Mouse (Mus musculus) spleen, adult 2 months (tissue): ENCODE data around the gene Rps6kc1. TPM values are rescaled to one million over a fixed set of nuclear protein-coding genes. Genes with fewer than 3 reads are reported as not detected.

ENCODE experiments used
- DNase-seq, 2 experiments: peaks; one replicate each; pipeline versions ENCODE4 v3.0.0 to v3.0.0-alpha.2; 2012 to 2021; ENCODE audit warnings: low spot score in 2 of 2, low read depth in 1 of 2
- H3K27ac ChIP-seq: fragments of 200-500 bp; 2 replicates; pipeline ENCODE4 v1.5.1; 2012; ENCODE audit warnings: low read length, inconsistent platforms; ENCODE audit not compliant: insufficient read depth
- H3K27me3 ChIP-seq: fragments of 200-500 bp; 2 replicates; pipeline ENCODE4 v1.6.1; 2012; ENCODE audit warnings: mild to moderate bottlenecking, moderate library complexity, low read length, inconsistent platforms; ENCODE audit not compliant: control insufficient read depth, insufficient read depth
- H3K36me3 ChIP-seq: fragments of 200-500 bp; 2 replicates; pipeline ENCODE4 v1.6.1; 2012; ENCODE audit warnings: mild to moderate bottlenecking, low read length, inconsistent platforms; ENCODE audit not compliant: control insufficient read depth, insufficient read depth
- H3K4me1 ChIP-seq: fragments of 200-500 bp; 2 replicates; pipeline ENCODE4 v1.6.1; 2011; ENCODE audit warnings: inconsistent platforms; ENCODE audit not compliant: control insufficient read depth, insufficient read depth, insufficient read length
- H3K4me3 ChIP-seq: fragments of 200-500 bp; 2 replicates; pipeline ENCODE4 v1.5.1; 2011; ENCODE audit warnings: mild to moderate bottlenecking, inconsistent platforms; ENCODE audit not compliant: insufficient read depth, insufficient read length; ENCODE audit errors: extremely low read depth
- CTCF ChIP-seq: fragments of 200-500 bp; IDR thresholded peaks from 2 replicates; pipeline ENCODE4 v1.5.1; 2011; ENCODE audit warnings: mild to moderate bottlenecking, inconsistent platforms; ENCODE audit not compliant: insufficient read depth, insufficient read length, insufficient replicate concordance; ENCODE audit errors: extremely low read depth
- POLR2A ChIP-seq: fragments of 200-500 bp; IDR thresholded peaks from 2 replicates; pipeline ENCODE4 v1.6.1; 2011; ENCODE audit warnings: low read depth, low read length, inconsistent platforms
- WGBS: fragments of 180-500 bp; shearing (Covaris S2); methylation state at CpG from one replicate; pipeline ENCODE4 v1.1.7; 2018; 5-methylcytosine and 5-hydroxymethylcytosine counted together
- polyA plus RNA-seq: library from polyadenylated mRNA; depleted of rRNA; stranded (reverse); fragments of >200 nt; gene quantifications from 2 replicates; pipeline ENCODE4 v1.2.3, GENCODE M21; 2012

Gene Rps6kc1
- polyA plus RNA-seq, 1 experiment = 6.4 TPM

DNA sequence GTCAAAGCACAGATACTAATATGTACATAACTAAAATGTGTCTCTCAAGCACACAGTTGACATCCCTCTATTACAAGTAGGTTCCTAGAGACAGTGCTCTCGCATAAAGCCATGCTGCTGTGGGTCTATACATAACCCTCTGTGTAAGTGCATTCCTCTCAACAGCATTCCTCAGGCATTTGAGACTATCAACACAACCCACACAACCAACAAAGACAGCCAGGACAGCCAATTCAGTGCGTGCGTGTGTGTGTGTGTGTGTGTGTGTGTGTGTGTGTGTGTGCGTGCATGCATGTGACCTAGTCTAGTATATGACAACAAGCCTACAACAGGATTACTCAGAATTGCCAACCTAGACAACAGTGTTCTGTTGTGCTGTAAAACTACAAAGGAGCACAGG, 87.8 kb downstream of the Rps6kc1 start:
- DNase-seq = no peak
- no peaks in the 10 kb centered on the region for H3K36me3 ChIP-seq
- H3K27me3 ChIP-seq = no peaks in the 10 kb centered on the region
- H3K27ac ChIP-seq = no peak overlapping the region
- no peak for TF ChIP-seq POLR2A
- TF ChIP-seq CTCF = no peak
- no peak overlapping the region for H3K4me3 ChIP-seq
- no peaks in the 10 kb centered on the region for H3K4me1 ChIP-seq
- WGBS = 88% methylated on average over 4 of the region's 4 CpGs

DNA sequence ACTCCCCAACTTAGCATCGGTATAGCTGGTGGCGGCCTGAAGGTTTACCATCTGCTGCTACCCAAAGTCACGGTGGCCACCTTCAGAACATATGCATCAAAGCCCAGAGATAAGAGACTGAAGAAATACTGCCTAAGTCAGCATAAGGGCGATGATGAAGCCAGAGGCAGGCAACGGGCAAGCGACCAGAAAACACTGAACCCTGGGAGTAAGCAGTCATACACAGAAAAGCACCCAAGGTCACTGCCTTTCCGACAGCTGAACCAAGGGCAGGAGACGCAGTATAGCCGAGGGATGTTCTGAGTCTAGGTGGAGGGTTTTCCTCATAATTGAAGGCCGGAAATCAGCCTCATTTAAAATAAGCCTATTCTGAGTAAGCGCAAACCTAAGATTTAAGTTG, 95.4 kb downstream of the Rps6kc1 start:
- H3K36me3 ChIP-seq = no peaks in the 10 kb centered on the region
- no peak overlapping the region for H3K4me3 ChIP-seq
- H3K27ac ChIP-seq = no peak overlapping the region
- H3K4me1 ChIP-seq = no peaks in the 10 kb centered on the region
- 91% methylated on average over 11 of the region's 11 CpGs for WGBS
- H3K27me3 ChIP-seq = no peaks in the 10 kb centered on the region
- no peak for TF ChIP-seq POLR2A
- TF ChIP-seq CTCF = no peak
- no peak for DNase-seq

DNA sequence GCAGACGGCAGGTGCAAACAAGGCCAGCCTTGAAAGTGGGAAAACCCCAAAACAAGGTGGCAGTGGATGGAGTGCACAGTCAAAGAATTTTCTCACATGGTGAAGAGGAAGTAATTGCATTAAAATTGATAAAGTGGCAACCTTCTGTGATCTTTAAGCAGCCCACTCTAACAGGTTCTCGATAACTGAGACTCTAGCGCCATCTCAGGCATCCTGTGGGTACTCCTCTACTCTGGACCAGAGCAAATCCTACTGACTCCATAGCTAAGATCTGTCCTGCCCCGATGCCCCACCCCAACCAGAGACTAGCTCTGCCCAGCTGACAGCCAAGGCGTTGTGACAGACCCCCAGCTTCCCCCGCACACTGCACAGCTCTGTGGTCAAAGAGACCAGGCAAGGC, 101.2 kb downstream of the Rps6kc1 start:
- TF ChIP-seq CTCF (no peak), POLR2A (no peak)
- WGBS = 86% methylated on average over 6 of the region's 6 CpGs
- Histone ChIP-seq H3K4me1 (no peaks in the 10 kb centered on the region), H3K27ac (no peak overlapping the region), H3K4me3 (no peak overlapping the region), H3K27me3 (no peaks in the 10 kb centered on the region), H3K36me3 (no peaks in the 10 kb centered on the region)
- DNase-seq = no peak

DNA sequence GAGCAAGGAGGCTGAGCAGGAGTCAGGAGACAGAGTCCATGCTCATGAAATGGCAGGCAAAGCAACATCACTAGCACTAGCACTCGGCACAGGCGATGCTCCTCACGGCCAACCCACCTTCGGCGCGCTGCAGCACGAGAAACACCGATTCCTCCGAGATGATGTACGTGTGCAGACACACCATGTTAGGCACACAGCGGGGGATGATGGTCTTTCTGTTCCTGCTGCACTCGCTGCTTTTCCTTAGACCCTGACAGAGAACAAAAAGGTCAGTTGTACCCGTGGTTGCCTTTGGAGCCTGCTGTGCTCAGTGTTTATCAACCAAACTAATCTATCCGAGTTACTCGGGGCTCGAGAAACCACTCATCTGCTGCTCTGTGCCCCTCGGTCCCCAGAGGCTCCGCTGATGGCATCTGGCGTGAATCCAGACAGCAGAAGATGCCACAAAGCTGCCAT, 102.8 kb downstream of the Rps6kc1 start:
- 92% methylated on average over 19 of the region's 19 CpGs for WGBS
- no peak for DNase-seq
- Histone ChIP-seq H3K4me1 (no peaks in the 10 kb centered on the region), H3K27ac (no peak overlapping the region), H3K36me3 (no peaks in the 10 kb centered on the region), H3K27me3 (no peaks in the 10 kb centered on the region), H3K4me3 (no peak overlapping the region)
- TF ChIP-seq CTCF = no peak
- no peak for TF ChIP-seq POLR2A

DNA sequence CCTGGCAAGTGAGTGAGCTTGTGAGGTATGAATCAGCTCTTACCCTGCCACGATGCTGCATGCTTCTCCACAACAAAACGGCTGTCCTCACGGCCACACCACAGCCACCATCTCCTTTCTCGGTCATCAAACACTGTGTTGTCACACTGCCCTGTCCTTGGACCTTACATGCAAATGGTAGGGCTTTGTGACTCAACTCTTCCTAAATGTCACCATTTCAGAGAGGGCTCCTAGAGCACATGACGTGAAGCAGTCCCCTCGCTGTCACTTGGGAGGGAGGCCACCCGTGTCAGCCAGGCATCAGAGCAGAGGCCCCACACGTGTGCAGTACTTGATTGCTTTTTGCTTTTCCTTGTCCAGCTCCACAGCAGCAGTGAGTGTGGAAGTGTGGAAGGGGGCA, 104.8 kb downstream of the Rps6kc1 start:
- H3K27me3 ChIP-seq = no peaks in the 10 kb centered on the region
- no peaks in the 10 kb centered on the region for H3K4me1 ChIP-seq
- H3K4me3 ChIP-seq = no peak overlapping the region
- TF ChIP-seq POLR2A = no peak
- no peak for TF ChIP-seq CTCF
- no peak overlapping the region for H3K27ac ChIP-seq
- 92% methylated on average over 8 of the region's 8 CpGs for WGBS
- H3K36me3 ChIP-seq = no peaks in the 10 kb centered on the region
- no peak for DNase-seq

DNA sequence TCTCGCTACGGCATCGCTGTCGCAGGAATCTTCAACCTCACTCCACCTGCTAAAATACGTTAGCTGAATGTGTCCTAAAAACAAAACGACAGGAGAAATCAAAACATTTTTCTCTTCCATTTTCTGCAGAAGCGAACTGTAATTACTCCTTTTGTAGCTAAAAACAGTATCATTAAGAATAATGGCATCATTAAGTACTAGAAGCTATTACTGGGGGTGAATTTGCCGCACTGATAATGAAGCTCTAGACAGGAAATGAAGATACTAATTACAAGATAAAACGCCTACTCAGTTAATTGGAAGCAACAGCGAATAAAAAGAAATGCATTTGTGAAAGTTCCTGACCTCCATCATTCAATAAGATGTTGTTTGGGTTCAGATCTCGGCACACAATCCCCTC, 112.9 kb downstream of the Rps6kc1 start:
- Histone ChIP-seq H3K27me3 (no peaks in the 10 kb centered on the region), H3K4me3 (no peak overlapping the region), H3K4me1 (no peaks in the 10 kb centered on the region), H3K27ac (no peak overlapping the region), H3K36me3 (peaks cover 7% of the 10 kb centered on the region)
- TF ChIP-seq POLR2A = no peak
- no peak for TF ChIP-seq CTCF
- DNase-seq = no peak
- WGBS = 93% methylated on average over 11 of the region's 11 CpGs

DNA sequence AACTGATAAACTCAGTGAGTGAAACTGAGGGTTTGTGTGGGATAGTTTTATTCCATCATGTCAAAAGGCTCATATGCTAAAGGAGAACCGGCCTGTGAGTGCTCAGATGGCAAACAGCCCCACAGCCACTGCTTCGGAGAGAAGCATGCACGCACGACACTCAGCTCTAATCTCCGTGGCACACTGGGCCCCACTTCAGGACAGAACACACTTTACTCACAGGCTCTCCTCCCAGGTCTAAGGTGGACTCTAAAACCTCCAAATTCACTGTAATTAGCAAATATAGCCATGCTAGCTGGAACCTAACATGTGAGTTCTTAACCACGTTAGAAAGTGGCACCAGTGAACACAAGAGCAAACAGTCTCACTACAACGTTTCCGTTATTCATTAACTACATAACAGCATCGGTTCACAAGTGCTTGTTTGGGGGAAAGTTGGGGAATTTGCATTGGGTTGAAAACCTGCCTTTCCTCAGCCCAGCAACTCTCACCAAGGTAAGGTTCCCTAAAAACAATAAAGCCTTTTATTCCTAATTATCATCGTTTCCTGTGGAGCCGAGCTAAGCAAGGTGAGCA, 114.0 kb downstream of the Rps6kc1 start:
- H3K4me1 ChIP-seq = no peaks in the 10 kb centered on the region
- no peak for DNase-seq
- H3K4me3 ChIP-seq = no peak overlapping the region
- H3K27me3 ChIP-seq = no peaks in the 10 kb centered on the region
- 86% methylated on average over 11 of the region's 11 CpGs for WGBS
- TF ChIP-seq CTCF (no peak), POLR2A (no peak)
- H3K36me3 ChIP-seq = peaks cover 7% of the 10 kb centered on the region
- H3K27ac ChIP-seq = no peak overlapping the region
